Mouse (Mus musculus) small intestine, adult 2 months (tissue): ENCODE measurements around the gene Flot1.

Source experiments
- CTCF ChIP-seq: fragments of 200-500 bp; IDR thresholded peaks from 2 replicates; pipeline ENCODE4 v1.5.1; 2012; ENCODE audit warnings: low read depth, mild to moderate bottlenecking, control low read depth, inconsistent platforms, low read length, moderate library complexity, mixed read lengths; ENCODE audit not compliant: insufficient replicate concordance, insufficient read length; ENCODE audit errors: extremely low read depth
- POLR2A ChIP-seq: fragments of 200-500 bp; IDR thresholded peaks from 2 replicates; pipeline ENCODE4 v1.6.1; 2012; ENCODE audit warnings: low read depth, mild to moderate bottlenecking, control low read depth, inconsistent platforms, low read length, moderate library complexity

- no peak for TF ChIP-seq CTCF
- TF ChIP-seq POLR2A = no peak
Observed at GRCm38 (mm10) chr17:35820111-35820510, 2.9 kb upstream of the Flot1 start.
